Mouse (Mus musculus) ovary, postnatal 14 days (tissue): ENCODE data around the gene Gm14296.
"Not testable (repeated sequence)": the region's sequence is repeated elsewhere in the genome, so short reads cannot be mapped to it uniquely, and the experiment has no call there.

Experiments used
- DNase-seq: peaks from one replicate; pipeline ENCODE4 v3.0.0; 2022; ENCODE audit warnings: low spot score

The Gm14296 gene

DNA sequence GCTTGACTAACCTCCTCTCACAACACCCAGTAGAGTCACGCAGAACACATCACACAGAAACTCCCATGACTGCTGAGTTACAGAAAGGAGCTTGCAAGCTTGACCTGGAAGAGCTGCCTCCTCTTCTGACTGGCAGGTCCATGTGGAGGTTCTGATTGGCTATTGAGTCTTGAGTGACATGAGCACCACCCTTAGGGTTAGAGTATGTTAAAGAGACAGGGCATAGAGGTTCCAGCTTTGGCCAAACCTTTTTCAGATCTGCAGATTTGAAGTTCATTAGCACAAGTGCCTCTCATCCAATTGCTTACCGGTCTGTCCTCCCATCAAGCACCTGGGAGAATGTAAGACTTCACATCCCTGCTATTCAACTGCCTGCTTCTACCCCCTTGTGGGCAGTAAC, at the start of gene Gm14296:
Gm14296 (minus strand) TSS at position 101 of the 400 bp plus-strand sequence.
- not testable (repeated sequence) for DNase-seq

DNA sequence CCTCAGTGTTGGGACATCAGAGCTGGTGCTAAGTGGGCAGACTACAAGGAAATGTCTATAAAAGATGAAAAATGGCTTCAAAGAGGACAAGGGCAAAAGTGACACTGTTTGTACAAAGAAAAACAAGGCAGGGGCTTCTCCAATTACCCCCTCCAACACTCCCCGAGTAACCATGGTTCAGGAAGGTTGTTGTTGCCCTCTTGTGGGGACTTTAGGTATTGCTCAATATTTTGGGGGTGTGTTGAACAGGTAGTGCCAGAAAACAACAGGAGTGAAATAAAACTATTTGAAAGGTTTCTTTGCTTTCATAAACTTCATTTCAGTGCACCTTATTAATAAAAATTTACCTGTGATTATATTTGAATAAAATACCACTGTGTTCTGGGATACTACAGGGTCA, 22.1 kb downstream of the Gm14296 start:
- not testable (repeated sequence) for DNase-seq
